Mouse (Mus musculus): ENCODE measurements around the gene Pbx3. TPM values are rescaled to one million over a fixed set of nuclear protein-coding genes. Genes with fewer than 3 reads are reported as not detected.

Gene Pbx3
- polyA plus RNA-seq, 1 experiment from 2014 or later = 20.8 TPM

DNA sequence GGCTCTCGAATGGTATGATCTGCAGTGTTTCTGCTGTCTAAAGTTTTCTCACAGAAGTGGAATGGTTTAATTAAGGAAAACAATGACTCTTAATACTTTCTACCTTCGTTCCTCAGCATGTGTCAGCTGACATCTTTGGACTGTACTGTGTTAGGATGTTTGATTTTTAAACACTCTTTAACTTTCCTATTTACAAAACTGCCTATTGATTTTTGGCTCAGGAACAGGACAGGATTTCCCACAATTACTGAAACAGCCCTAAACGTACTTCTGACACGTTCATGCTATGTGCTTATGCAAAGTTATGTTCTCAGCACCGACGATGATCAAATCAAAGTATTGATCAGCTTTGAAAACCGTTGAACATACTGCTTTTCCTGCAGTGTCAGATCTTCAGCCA, 224.7 kb downstream of the Pbx3 start:
- no peak for ATAC-seq (ENCODE audit: insufficient read depth, low FRiP score)
- Histone ChIP-seq H3K36me3 (ENCODE audit: control insufficient read depth, insufficient read depth, low read length) (no peaks in the 10 kb centered on the region), H3K4me3 (replicated peaks; ENCODE audit: low read length) (no peak overlapping the region), H3K4me1 (ENCODE audit: control insufficient read depth, insufficient read depth, low read length) (no peaks in the 10 kb centered on the region), H3K27me3 (ENCODE audit: control insufficient read depth, insufficient read depth, low read length) (no peaks in the 10 kb centered on the region), H3K9ac (ENCODE audit: low read length) (no peak overlapping the region), H3K4me2 (ENCODE audit: low read depth, low read length) (no peak overlapping the region), H3K9me3 (replicated peaks; ENCODE audit: control insufficient read depth, low read length) (no peaks in the 10 kb centered on the region), H3K27ac (ENCODE audit: low read length) (no peak overlapping the region)
- WGBS = 54% methylated on average over 7 of the region's 7 CpGs

- Histone ChIP-seq H3K9ac (ENCODE audit: low read length) (no peak overlapping the region), H3K36me3 (ENCODE audit: control insufficient read depth, insufficient read depth, low read length) (no peaks in the 10 kb centered on the region), H3K4me1 (ENCODE audit: control insufficient read depth, insufficient read depth, low read length) (no peaks in the 10 kb centered on the region), H3K27me3 (ENCODE audit: control insufficient read depth, insufficient read depth, low read length) (no peaks in the 10 kb centered on the region), H3K4me2 (ENCODE audit: low read depth, low read length) (no peak overlapping the region), H3K27ac (ENCODE audit: low read length) (no peak overlapping the region), H3K9me3 (replicated peaks; ENCODE audit: control insufficient read depth, low read length) (no peaks in the 10 kb centered on the region), H3K4me3 (replicated peaks; ENCODE audit: low read length) (no peak overlapping the region)
- 79% methylated on average over 14 of the region's 14 CpGs for WGBS
- ATAC-seq (ENCODE audit: insufficient read depth, low FRiP score) = no peak
Measured at GRCm38 (mm10) chr2:34147476-34147875, 225.5 kb downstream of the Pbx3 start.

DNA sequence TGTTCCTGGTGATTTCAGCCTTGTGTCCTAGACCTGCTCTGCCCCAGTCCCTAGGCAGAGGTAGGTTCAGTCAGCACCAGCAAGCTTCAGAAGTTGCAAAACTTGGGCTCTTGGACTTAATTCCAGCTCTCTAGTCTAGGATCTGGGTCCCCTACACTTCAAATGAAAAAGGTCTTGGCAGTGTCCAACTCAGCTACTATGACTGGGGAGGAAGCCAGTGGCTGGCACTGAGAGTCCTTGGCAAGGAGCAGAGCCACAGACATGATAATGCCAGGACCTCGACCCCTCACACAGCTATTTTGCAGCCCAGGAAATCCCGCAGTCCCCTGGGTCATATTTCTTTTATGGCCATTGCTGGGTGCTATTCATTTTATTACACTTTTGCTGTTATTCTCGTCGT, 225.9 kb downstream of the Pbx3 start:
- H3K27ac ChIP-seq (ENCODE audit: low read length) = no peak overlapping the region
- H3K36me3 ChIP-seq (ENCODE audit: control insufficient read depth, insufficient read depth, low read length) = no peaks in the 10 kb centered on the region
- H3K9ac ChIP-seq (ENCODE audit: low read length) = no peak overlapping the region
- no peaks in the 10 kb centered on the region for H3K9me3 ChIP-seq (replicated peaks; ENCODE audit: control insufficient read depth, low read length)
- 76% methylated on average over 4 of the region's 4 CpGs for WGBS
- no peak overlapping the region for H3K4me2 ChIP-seq (ENCODE audit: low read depth, low read length)
- ATAC-seq (ENCODE audit: insufficient read depth, low FRiP score) = no peak
- H3K27me3 ChIP-seq (ENCODE audit: control insufficient read depth, insufficient read depth, low read length) = no peaks in the 10 kb centered on the region
- H3K4me3 ChIP-seq (replicated peaks; ENCODE audit: low read length) = no peak overlapping the region
- H3K4me1 ChIP-seq (ENCODE audit: control insufficient read depth, insufficient read depth, low read length) = no peaks in the 10 kb centered on the region

- H3K27me3 ChIP-seq (ENCODE audit: control insufficient read depth, insufficient read depth, low read length) = no peaks in the 10 kb centered on the region
- no peaks in the 10 kb centered on the region for H3K9me3 ChIP-seq (replicated peaks; ENCODE audit: control insufficient read depth, low read length)
- H3K9ac ChIP-seq (ENCODE audit: low read length) = no peak overlapping the region
- no peak overlapping the region for H3K27ac ChIP-seq (ENCODE audit: low read length)
- no peak for ATAC-seq (ENCODE audit: insufficient read depth, low FRiP score)
- H3K4me2 ChIP-seq (ENCODE audit: low read depth, low read length) = no peak overlapping the region
- no peaks in the 10 kb centered on the region for H3K36me3 ChIP-seq (ENCODE audit: control insufficient read depth, insufficient read depth, low read length)
- no peaks in the 10 kb centered on the region for H3K4me1 ChIP-seq (ENCODE audit: control insufficient read depth, insufficient read depth, low read length)
- no peak overlapping the region for H3K4me3 ChIP-seq (replicated peaks; ENCODE audit: low read length)
- WGBS = 86% methylated on average over 1 of the region's 1 CpGs
Measured at GRCm38 (mm10) chr2:34146431-34146830, 226.5 kb downstream of the Pbx3 start.

DNA sequence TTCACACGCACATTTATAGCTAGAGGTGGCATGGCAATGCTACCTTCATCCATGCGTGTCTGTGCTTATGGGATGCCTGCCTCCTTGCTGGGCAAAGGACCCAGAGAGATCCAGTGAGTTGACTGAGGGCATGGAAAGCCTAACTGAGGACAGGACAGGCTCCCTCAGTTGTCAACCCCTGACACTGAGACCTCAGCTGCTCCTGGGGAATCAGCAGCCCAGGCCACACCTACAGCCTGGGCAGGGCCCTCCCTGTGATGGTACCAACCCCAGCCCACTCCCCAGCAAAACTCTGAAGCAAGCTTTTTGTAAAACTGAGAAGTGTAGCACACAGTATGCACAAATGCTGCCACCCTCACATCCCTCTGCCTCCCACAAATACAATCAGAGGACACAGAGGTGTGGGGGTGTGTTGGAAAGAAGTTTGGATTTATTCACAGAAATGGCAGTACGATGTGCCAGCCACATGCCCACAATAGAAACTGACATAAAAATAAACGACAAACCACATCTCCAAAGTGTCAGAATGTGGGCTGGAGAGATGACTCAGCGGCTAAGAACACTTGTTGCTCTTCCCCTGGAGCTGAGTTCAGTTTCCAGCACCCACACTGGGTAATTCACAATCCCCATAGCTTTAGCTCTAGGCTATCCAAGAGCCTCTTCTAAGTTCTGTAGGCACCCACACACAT, 233.3 kb downstream of the Pbx3 start:
- no peak overlapping the region for H3K4me3 ChIP-seq (replicated peaks; ENCODE audit: low read length)
- H3K27ac ChIP-seq (ENCODE audit: low read length) = no peak overlapping the region
- no peaks in the 10 kb centered on the region for H3K36me3 ChIP-seq (ENCODE audit: control insufficient read depth, insufficient read depth, low read length)
- H3K9ac ChIP-seq (ENCODE audit: low read length) = no peak overlapping the region
- H3K27me3 ChIP-seq (ENCODE audit: control insufficient read depth, insufficient read depth, low read length) = no peaks in the 10 kb centered on the region
- WGBS = 81% methylated on average over 5 of the region's 5 CpGs
- no peak overlapping the region for H3K4me2 ChIP-seq (ENCODE audit: low read depth, low read length)
- no peaks in the 10 kb centered on the region for H3K4me1 ChIP-seq (ENCODE audit: control insufficient read depth, insufficient read depth, low read length)
- H3K9me3 ChIP-seq (replicated peaks; ENCODE audit: control insufficient read depth, low read length) = no peaks in the 10 kb centered on the region
- ATAC-seq (ENCODE audit: insufficient read depth, low FRiP score) = no peak

DNA sequence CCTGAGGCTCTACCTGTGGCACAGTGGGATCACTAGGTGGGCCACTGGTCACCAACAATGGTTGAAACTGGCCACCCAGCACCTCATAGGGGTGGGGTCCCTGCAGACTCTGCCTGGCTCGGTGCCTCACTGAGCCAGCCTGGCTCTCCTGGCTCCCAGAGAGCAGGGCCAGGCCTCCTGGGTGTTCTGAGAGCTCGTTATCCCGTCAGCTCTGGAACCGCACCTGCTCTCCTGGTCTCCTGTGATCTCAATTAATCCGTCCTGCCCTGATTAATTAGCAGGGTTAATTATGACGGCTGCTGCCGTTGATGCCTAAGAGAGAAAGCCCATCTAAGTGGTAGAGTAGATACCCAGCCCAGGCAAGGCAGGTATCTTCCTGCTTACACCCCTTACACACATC, 237.6 kb downstream of the Pbx3 start:
- Histone ChIP-seq H3K36me3 (ENCODE audit: control insufficient read depth, insufficient read depth, low read length) (no peaks in the 10 kb centered on the region), H3K9me3 (replicated peaks; ENCODE audit: control insufficient read depth, low read length) (no peaks in the 10 kb centered on the region), H3K9ac (ENCODE audit: low read length) (no peak overlapping the region), H3K4me3 (replicated peaks; ENCODE audit: low read length) (no peak overlapping the region), H3K27ac (ENCODE audit: low read length) (no peak overlapping the region), H3K4me2 (ENCODE audit: low read depth, low read length) (no peak overlapping the region), H3K4me1 (ENCODE audit: control insufficient read depth, insufficient read depth, low read length) (no peaks in the 10 kb centered on the region), H3K27me3 (ENCODE audit: control insufficient read depth, insufficient read depth, low read length) (no peaks in the 10 kb centered on the region)
- WGBS = 78% methylated on average over 7 of the region's 7 CpGs
- no peak for ATAC-seq (ENCODE audit: insufficient read depth, low FRiP score)

GRCm38 (mm10) chr2:34132751-34133150, 240.2 kb downstream of the Pbx3 start:
- H3K36me3 ChIP-seq (ENCODE audit: control insufficient read depth, insufficient read depth, low read length) = no peaks in the 10 kb centered on the region
- no peak for ATAC-seq (ENCODE audit: insufficient read depth, low FRiP score)
- H3K4me2 ChIP-seq (ENCODE audit: low read depth, low read length) = no peak overlapping the region
- H3K27me3 ChIP-seq (ENCODE audit: control insufficient read depth, insufficient read depth, low read length) = no peaks in the 10 kb centered on the region
- H3K27ac ChIP-seq (ENCODE audit: low read length) = no peak overlapping the region
- no peaks in the 10 kb centered on the region for H3K9me3 ChIP-seq (replicated peaks; ENCODE audit: control insufficient read depth, low read length)
- 80% methylated on average over 1 of the region's 1 CpGs for WGBS
- H3K4me1 ChIP-seq (ENCODE audit: control insufficient read depth, insufficient read depth, low read length) = no peaks in the 10 kb centered on the region
- H3K9ac ChIP-seq (ENCODE audit: low read length) = no peak overlapping the region
- no peak overlapping the region for H3K4me3 ChIP-seq (replicated peaks; ENCODE audit: low read length)

- H3K36me3 ChIP-seq (ENCODE audit: control insufficient read depth, insufficient read depth, low read length) = no peaks in the 10 kb centered on the region
Measured at GRCm38 (mm10) chr2:34129674-34130267, 243.2 kb downstream of the Pbx3 start.

GRCm38 (mm10) chr2:34127871-34128270, 245.1 kb downstream of the Pbx3 start:
- Histone ChIP-seq H3K4me3 (replicated peaks; ENCODE audit: low read length) (no peak overlapping the region), H3K27ac (ENCODE audit: low read length) (no peak overlapping the region), H3K9me3 (replicated peaks; ENCODE audit: control insufficient read depth, low read length) (no peaks in the 10 kb centered on the region), H3K4me1 (ENCODE audit: control insufficient read depth, insufficient read depth, low read length) (no peaks in the 10 kb centered on the region; the same call in 1 of the 2 replicates), H3K27me3 (ENCODE audit: control insufficient read depth, insufficient read depth, low read length) (no peaks in the 10 kb centered on the region), H3K9ac (ENCODE audit: low read length) (no peak overlapping the region), H3K4me2 (ENCODE audit: low read depth, low read length) (no peak overlapping the region), H3K36me3 (ENCODE audit: control insufficient read depth, insufficient read depth, low read length) (no peaks in the 10 kb centered on the region)
- 85% methylated on average over 1 of the region's 1 CpGs for WGBS
- no peak for ATAC-seq (ENCODE audit: insufficient read depth, low FRiP score)

More at GRCm38 (mm10) chr2:34129674-34130267, 243.2 kb downstream of the Pbx3 start:
- Histone ChIP-seq H3K4me2 (ENCODE audit: low read depth, low read length) (no peak overlapping the region), H3K27me3 (ENCODE audit: control insufficient read depth, insufficient read depth, low read length) (no peaks in the 10 kb centered on the region), H3K9ac (ENCODE audit: low read length) (no peak overlapping the region), H3K27ac (ENCODE audit: low read length) (no peak overlapping the region), H3K9me3 (replicated peaks; ENCODE audit: control insufficient read depth, low read length) (no peaks in the 10 kb centered on the region), H3K4me1 (ENCODE audit: control insufficient read depth, insufficient read depth, low read length) (no peaks in the 10 kb centered on the region), H3K4me3 (replicated peaks; ENCODE audit: low read length) (no peak overlapping the region)
- WGBS = 59% methylated on average over 13 of the region's 13 CpGs
- ATAC-seq (ENCODE audit: insufficient read depth, low FRiP score) = no peak

All from stomach, embryonic 16.5 days (tissue).